Mouse (Mus musculus): ENCODE results near the gene Calr.

DNA sequence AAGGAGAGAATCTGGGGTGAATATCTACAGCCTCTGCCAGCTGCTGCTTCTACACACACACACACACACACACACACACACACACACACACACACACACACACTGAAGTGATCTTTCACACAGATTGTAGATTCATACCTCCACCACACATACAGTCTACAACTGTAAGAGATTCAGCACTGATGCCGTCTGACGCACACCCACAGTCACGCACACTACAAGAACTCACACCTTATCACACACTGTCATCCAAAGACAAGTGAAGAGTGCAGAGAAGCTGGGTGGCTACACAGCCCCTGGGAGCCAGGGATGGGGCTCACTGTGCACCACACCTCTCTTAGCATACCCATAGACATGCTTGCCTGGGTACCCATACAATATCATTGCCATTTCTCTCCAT is 32.9 kb downstream of the Calr start:
- TF ChIP-seq CTCF (IDR thresholded peaks at IDR 0.05; ENCODE audit: control insufficient read depth, insufficient read depth, low read length), result no peak
- no peak for TF ChIP-seq POLR2A (IDR thresholded peaks at IDR 0.05; ENCODE audit: borderline replicate concordance, control insufficient read depth, low read depth, low read length)

Data from bone marrow, adult 2 months (tissue).